Mouse (Mus musculus): ENCODE data around the gene Atg4d.

- TF ChIP-seq POLR2A (IDR thresholded peaks at IDR 0.05; ENCODE audit: insufficient read depth, low read depth, low read length) (no peak), CTCF (IDR thresholded peaks at IDR 0.05) (no peak)
These were observed 49.5 kb downstream of the Atg4d start for GRCm38 (mm10) chr9:21314367-21315140.
